Mouse (Mus musculus): Measurements from ENCODE around the gene Pskh1. TPM values are rescaled to one million over a fixed set of nuclear protein-coding genes. Genes with fewer than 3 reads are reported as not detected.
A peak's percentile ranks its signal among the peaks of the same experiment; 100 is the strongest.

The Pskh1 gene
- polyA plus RNA-seq (2015; fragmentation: Nextera tagmentation; extraction: Ambion mirVana), result 26.0 and 28.9 TPM in 2 replicates

DNA sequence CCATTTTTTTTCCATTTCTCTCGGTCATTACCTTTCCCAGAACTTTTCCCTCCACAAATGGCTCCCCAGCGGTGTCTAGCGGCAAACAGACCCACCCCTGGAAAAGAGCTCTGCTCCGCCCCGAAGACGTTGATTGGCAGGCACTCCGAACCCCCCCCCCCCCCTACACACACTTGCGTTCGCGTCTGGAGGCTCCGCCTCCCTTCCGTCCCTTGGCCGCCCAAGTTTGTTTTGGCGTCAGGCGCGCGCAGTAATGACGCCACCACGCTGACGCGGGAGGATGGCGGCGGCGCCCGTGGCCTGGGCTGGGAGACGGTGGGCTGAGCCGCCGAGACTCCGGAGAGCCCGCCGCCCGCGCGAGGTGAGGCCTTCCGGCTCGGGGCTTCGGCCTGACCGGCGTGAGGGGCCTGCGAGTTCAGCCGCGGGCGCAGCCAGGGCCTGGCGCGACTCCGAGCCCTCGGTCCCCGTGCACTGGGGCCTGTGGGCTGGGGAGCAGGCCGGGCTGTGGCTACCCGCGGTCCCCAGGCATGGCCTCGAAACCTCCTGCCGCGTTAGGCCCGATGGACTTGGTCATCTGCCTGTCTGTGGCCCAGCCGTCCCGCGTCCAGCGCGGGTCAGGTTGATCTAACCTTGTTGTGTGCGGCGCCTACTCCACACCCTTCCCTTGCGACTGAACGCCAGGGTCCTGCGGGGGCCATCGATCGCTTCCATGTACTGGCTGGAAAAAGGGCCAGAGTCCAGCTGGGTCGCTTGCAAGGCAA lies at the start of gene Pskh1:
Gene Pskh1, plus strand, starts transcription at position 262 of the 761 bp plus-strand sequence.
- no peaks in the 10 kb centered on the region for H3K9me3 ChIP-seq
- H3K4me2 ChIP-seq (replicated peaks), result peak within 1 kb of the TSS; percentile 68
- H3K27me3 ChIP-seq (replicated peaks), result no peaks in the 10 kb centered on the region
- no peaks in the 10 kb centered on the region for H3K36me3 ChIP-seq
- H3K4me3 ChIP-seq (replicated peaks), result peak within 1 kb of the TSS; percentile 95
- peak within 1 kb of the TSS; percentile 87 for H3K27ac ChIP-seq
- whole genome bisulfite sequencing, result under 1% methylated on average over 68 of the region's 68 CpGs
- peak; percentile 96 for ATAC-seq
- peak within 1 kb of the TSS; percentile 99 for H3K9ac ChIP-seq
- H3K4me1 ChIP-seq (replicated peaks), result 0 out of 2 replicates have a peak, but pooled peaks cover 7% of the 10 kb centered on the region

DNA sequence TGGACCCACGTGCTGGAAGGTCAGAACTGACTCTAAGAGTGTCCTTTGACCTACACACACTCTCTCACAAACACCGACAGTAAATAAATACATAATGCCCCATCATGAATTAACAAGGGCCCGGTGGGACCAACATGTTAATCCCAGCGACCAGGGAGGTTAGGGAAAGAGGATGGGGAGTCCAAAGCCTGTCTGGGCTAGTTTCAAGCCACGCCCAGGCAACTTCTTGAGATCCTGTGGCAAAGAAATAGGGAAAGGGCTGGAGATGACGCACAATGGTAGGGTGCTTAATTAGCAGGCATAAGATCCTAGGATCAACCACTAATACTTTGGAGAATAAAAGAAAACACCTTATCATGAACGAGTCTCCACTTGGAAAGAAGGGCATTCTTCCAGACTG lies 49.6 kb upstream of the Pskh1 start:
- peaks cover 25% of the 10 kb centered on the region for H3K36me3 ChIP-seq
- H3K9me3 ChIP-seq, result no peaks in the 10 kb centered on the region
- no peak for ATAC-seq
- H3K4me1 ChIP-seq (replicated peaks), result peaks cover 7% of the 10 kb centered on the region
- 79% methylated on average over 7 of the region's 7 CpGs for WGBS
- no peak overlapping the region for H3K9ac ChIP-seq
- H3K27ac ChIP-seq, result no peak overlapping the region
- peak overlapping the region; percentile 30 for H3K4me2 ChIP-seq (replicated peaks)
- H3K4me3 ChIP-seq (replicated peaks), result no peak overlapping the region
- no peaks in the 10 kb centered on the region for H3K27me3 ChIP-seq (replicated peaks)

DNA sequence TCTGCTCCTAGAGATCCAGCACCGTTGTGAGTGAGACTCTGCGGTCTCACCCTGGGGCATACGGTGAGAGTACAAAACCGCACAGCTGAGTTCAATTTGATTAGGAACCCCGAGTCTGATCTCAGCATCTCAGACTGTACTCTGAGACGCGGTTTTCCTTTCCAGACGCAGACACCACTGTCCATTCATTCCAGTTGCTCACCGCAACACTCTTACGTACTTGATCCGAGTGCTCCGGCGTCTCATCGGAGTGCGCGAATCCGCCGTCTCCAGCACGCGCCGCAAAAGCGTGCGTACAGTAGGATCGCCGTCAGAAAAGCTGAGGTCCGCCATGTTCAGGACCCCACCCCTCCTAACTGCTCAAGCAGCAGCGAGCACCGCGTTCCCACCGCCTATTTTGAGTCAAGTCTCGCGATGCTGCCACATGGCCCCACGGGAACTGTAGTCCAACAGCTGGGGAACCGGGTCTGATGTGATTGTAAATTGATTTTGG lies 48.5 kb upstream of the Pskh1 start:
- WGBS, result under 1% methylated on average over 34 of the region's 34 CpGs
- H3K27ac ChIP-seq, result peak overlapping the region; percentile 51; the same call in 1 of the 2 replicates

DNA sequence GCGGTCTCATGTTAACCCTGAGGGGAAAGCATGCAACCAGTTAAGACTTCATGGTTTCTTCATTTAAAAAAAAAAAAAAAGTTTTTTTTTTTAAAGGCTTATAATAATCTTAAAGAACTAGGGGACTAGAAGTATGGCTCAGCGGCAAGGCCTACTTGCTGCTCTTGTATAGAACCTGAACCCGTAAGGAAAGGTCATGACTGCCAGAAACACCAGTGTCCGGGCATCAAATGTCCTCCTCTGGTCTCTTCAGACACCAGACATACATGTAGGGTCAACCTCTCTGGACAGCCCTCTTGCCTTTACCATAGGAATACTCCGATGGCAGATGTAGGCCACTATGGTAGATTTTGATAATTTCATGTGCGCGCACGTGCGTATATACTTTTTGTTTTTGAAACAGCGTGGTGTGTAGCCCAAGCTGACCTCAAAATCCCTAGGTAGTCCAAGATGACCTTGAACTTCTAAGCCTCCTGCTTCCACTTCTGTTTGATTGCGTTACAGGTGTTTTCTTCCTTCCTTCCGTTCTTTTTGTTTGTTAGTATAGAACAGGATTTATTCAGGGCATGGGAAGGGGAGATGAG lies 48.0 kb upstream of the Pskh1 start:
- Histone ChIP-seq H3K4me3 (replicated peaks) (no peak overlapping the region), H3K9ac (no peak overlapping the region), H3K27ac (no peak overlapping the region), H3K9me3 (no peaks in the 10 kb centered on the region), H3K27me3 (replicated peaks) (no peaks in the 10 kb centered on the region), H3K4me1 (replicated peaks) (peaks cover 15% of the 10 kb centered on the region), H3K36me3 (peaks cover 11% of the 10 kb centered on the region), H3K4me2 (replicated peaks) (peak overlapping the region; percentile 67; the same call in 1 of the 2 replicates)
- 77% methylated on average over 12 of the region's 12 CpGs for WGBS
- ATAC-seq, result no peak

More for the DNA sequence above, 48.5 kb upstream of the Pskh1 start:
- Histone ChIP-seq H3K36me3 (peaks cover 16% of the 10 kb centered on the region), H3K4me2 (replicated peaks) (peak overlapping the region; percentile 67), H3K9ac (peak overlapping the region; percentile 64), H3K27me3 (replicated peaks) (no peaks in the 10 kb centered on the region), H3K9me3 (no peaks in the 10 kb centered on the region), H3K4me1 (replicated peaks) (peaks cover 11% of the 10 kb centered on the region), H3K4me3 (replicated peaks) (peak overlapping the region; percentile 68)
- peak; percentile 81 for ATAC-seq

DNA sequence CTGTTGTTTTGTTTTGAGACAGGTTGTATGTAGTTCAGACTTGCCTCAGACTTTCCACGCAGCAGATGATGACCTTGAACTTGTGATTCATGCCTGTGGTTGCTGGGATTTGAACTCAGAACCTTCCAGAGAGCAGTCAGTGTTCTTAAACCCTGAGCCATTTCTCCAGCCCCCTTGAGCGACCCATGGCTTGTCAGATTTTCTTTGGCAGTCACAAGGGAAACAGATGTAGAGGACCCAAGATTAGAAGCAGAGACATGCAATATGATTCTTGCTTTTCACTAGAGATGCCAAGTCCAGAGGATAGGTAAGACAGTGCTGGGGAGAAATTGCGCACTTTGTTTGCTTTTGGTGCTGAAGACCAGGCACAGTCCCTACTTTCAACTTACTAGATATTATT lies 47.1 kb upstream of the Pskh1 start, which contains the start of gene Cenpt:
Gene Cenpt, minus strand, starts transcription at position 101 of the 400 bp plus-strand sequence.
- H3K27me3 ChIP-seq (replicated peaks), result no peaks in the 10 kb centered on the region
- ATAC-seq, result no peak
- H3K36me3 ChIP-seq, result peaks cover 7% of the 10 kb centered on the region; the same call in 1 of the 2 replicates
- H3K9ac ChIP-seq, result no peak within 1 kb of the TSS
- WGBS, result 83% methylated on average over 3 of the region's 3 CpGs
- H3K27ac ChIP-seq, result no peak within 1 kb of the TSS
- H3K4me2 ChIP-seq (replicated peaks), result peak within 1 kb of the TSS; percentile 67; the same call in 1 of the 2 replicates
- H3K4me3 ChIP-seq (replicated peaks), result no peak within 1 kb of the TSS
- no peaks in the 10 kb centered on the region for H3K9me3 ChIP-seq
- peaks cover 21% of the 10 kb centered on the region for H3K4me1 ChIP-seq (replicated peaks)

DNA sequence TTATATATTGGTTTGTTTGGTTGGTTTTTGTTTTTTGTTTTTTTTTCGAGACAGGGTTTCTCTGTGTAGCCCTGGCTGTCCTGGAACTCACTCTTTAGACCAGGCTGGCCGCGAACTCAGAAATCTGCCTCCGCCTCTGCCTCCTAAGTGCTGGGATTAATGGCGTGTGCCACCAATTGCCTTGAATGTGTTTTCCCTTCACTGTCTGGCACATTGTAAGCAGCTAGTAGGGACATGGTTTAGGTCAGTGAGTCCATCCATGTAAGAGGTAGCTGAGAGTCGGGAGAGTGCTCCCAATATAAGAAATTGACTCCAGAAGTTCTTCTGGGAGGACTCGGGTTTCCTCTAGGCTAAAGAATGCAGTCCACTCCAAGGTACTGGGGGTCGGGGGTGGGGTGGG lies 45.9 kb upstream of the Pskh1 start:
- no peak overlapping the region for H3K27ac ChIP-seq
- H3K4me2 ChIP-seq (replicated peaks), result peak overlapping the region; percentile 91
- H3K36me3 ChIP-seq, result no peaks in the 10 kb centered on the region; the same call in 1 of the 2 replicates
- H3K4me3 ChIP-seq (replicated peaks), result peak overlapping the region; percentile 85
- H3K9me3 ChIP-seq, result no peaks in the 10 kb centered on the region
- H3K4me1 ChIP-seq (replicated peaks), result peaks cover 28% of the 10 kb centered on the region
- H3K27me3 ChIP-seq (replicated peaks), result no peaks in the 10 kb centered on the region
- no peak for ATAC-seq
- 25% methylated on average over 8 of the region's 8 CpGs for WGBS
- H3K9ac ChIP-seq, result peak overlapping the region; percentile 73; the same call in 1 of the 2 replicates

DNA sequence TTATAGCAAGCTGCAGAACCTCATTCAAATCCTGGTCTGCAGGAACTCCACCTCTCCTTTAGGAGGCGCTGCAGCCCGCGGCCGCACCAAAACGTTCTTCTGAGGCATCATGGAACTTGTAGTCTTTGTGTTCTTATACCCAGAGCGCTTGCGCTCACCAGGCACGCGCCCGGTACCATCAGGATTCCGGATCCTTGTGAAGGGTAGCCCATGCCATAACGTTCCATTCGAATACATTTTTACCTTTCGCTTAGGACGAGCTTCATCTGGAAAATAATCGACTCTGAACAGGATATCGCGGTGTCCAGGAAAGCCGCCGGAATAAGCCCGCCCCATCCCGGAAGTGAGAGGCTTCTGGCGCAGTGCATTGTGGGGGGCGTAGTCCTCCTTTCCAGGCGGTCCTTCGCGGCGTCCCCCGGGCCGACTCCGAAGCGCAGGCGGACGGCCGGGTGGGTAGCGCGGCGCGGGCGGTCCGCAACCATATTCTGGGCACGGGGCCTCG lies 45.5 kb upstream of the Pskh1 start, which contains the start of gene Thap11:
Gene Thap11, plus strand, starts transcription at position 418 of the 502 bp plus-strand sequence.
- Histone ChIP-seq H3K9me3 (no peaks in the 10 kb centered on the region), H3K36me3 (no peaks in the 10 kb centered on the region), H3K9ac (peak within 1 kb of the TSS; percentile 73), H3K4me1 (replicated peaks) (peaks cover 33% of the 10 kb centered on the region), H3K4me3 (replicated peaks) (peak within 1 kb of the TSS; percentile 85), H3K27me3 (replicated peaks) (no peaks in the 10 kb centered on the region), H3K4me2 (replicated peaks) (peak within 1 kb of the TSS; percentile 91), H3K27ac (peak within 1 kb of the TSS; percentile 89)
- peak; percentile 94 for ATAC-seq
- WGBS, result under 1% methylated on average over 43 of the region's 43 CpGs

DNA sequence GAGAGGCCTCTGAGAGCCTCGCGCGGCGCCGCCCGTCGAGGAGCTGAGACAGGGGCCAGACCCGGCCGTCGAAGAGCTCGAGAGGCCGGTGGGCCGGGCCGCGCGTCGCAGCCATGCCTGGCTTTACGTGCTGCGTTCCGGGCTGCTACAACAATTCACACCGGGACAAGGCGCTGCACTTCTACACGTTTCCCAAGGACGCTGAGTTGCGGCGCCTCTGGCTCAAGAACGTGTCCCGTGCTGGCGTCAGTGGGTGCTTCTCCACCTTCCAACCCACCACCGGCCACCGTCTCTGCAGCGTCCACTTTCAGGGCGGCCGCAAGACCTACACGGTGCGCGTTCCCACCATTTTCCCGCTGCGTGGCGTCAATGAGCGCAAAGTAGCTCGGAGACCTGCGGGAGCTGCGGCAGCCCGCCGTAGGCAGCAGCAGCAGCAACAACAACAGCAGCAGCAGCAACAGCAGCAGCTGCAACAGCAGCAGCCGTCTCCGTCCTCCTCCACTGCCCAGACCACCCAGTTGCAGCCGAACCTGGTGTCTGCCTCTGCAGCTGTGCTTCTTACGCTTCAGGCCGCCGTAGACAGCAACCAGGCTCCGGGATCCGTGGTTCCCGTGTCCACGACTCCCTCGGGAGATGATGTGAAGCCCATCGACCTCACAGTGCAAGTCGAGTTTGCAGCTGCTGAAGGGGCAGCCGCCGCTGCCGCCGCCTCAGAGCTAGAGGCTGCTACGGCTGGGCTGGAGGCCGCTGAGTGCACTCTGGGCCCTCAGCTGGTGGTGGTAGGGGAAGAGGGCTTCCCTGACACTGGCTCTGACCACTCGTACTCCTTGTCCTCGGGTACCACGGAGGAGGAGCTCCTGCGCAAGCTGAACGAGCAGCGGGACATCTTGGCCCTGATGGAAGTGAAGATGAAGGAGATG lies 44.7 kb upstream of the Pskh1 start:
- ATAC-seq, result peak; percentile 57
- WGBS, result under 1% methylated on average over 71 of the region's 71 CpGs

DNA sequence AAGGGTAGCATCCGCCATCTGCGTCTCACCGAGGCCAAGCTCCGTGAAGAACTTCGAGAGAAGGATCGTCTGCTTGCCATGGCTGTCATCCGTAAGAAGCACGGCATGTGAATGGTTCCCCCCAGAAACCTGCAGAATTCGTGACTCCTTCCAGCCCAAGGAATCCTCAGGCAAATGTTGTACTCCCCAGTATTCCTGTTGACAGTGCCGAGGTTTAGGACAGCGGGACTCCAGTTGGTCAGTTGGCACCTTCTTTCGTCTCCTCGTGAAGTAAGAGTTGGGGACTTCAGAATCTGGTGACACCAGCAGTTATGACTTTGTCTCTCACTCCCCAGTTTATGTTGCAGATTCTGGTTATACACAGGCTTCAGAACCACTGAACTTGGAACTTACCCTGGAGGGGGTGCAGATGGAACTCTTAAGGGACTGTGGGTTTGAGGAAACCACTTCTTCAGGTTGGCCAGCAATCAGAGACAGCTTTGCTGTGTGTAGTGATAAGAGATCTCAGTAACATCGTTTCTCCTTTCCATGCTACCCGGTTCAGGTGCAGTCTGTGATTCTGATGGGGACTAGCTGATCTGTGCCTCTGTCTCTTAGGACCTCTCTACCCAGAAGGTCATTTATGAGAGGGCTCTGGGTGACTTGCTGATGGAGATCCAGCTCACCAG lies 43.9 kb upstream of the Pskh1 start:
- Histone ChIP-seq H3K4me3 (replicated peaks) (peak overlapping the region; percentile 85), H3K4me1 (replicated peaks) (peaks cover 26% of the 10 kb centered on the region), H3K9me3 (no peaks in the 10 kb centered on the region), H3K27ac (peak overlapping the region; percentile 89), H3K9ac (peak overlapping the region; percentile 73), H3K36me3 (no peaks in the 10 kb centered on the region), H3K27me3 (replicated peaks) (no peaks in the 10 kb centered on the region), H3K4me2 (replicated peaks) (peak overlapping the region; percentile 91)
- WGBS, result 12% methylated on average over 15 of the region's 15 CpGs
- no peak for ATAC-seq

More for the DNA sequence above, 44.7 kb upstream of the Pskh1 start:
- Histone ChIP-seq H3K4me1 (replicated peaks) (peaks cover 29% of the 10 kb centered on the region), H3K4me2 (replicated peaks) (peak overlapping the region; percentile 91), H3K27ac (peak overlapping the region; percentile 89), H3K4me3 (replicated peaks) (peak overlapping the region; percentile 85), H3K27me3 (replicated peaks) (no peaks in the 10 kb centered on the region), H3K9ac (peak overlapping the region; percentile 73), H3K9me3 (no peaks in the 10 kb centered on the region), H3K36me3 (no peaks in the 10 kb centered on the region)

DNA sequence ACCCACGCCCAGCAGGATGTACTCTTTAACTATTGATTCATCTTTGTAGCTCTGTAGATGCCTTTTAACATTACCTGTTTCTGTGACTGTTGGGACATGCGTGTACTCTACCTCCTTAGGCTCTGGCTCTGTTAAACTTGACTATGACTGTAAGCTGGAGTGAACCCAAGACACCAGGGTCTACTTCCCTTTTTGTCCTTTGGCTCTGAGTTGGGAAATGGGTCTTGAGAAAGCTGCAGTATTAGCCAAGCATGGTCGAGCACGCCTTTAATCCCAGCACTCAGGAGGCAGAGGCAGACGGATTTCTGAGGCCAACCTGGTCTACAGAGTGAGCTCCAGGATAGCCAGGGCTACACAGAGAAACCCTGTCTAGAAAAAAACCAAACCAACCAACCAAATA lies 41.7 kb upstream of the Pskh1 start:
- no peak overlapping the region for H3K4me3 ChIP-seq (replicated peaks)
- no peak overlapping the region for H3K4me2 ChIP-seq (replicated peaks)
- H3K9me3 ChIP-seq, result no peaks in the 10 kb centered on the region
- ATAC-seq, result no peak
- H3K36me3 ChIP-seq, result no peaks in the 10 kb centered on the region
- 83% methylated on average over 5 of the region's 5 CpGs for WGBS
- peaks cover 35% of the 10 kb centered on the region for H3K4me1 ChIP-seq (replicated peaks)
- no peaks in the 10 kb centered on the region for H3K27me3 ChIP-seq (replicated peaks)
- H3K9ac ChIP-seq, result no peak overlapping the region
- H3K27ac ChIP-seq, result no peak overlapping the region

DNA sequence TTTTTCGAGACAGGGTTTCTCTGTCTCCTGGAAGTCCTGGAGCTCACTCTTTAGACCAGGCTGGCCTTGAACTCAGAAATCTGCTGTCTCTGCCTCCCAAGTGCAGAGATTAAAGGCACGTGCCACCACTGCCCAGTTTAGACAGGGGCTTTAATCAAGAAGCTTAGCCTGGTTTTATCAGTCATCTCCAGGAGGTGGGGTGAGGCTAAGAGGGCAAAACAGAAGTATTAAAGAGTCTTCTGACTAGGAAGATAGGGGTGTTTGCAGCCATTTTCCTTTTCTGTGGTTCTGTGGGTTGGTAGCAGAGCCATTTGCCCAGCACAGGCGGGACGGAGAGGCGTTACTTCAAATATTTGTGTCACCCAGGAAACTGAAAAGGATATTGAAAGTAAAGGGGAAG lies 40.9 kb upstream of the Pskh1 start:
- peak overlapping the region; percentile 48; the same call in 1 of the 2 replicates for H3K27ac ChIP-seq
- H3K9ac ChIP-seq, result no peak overlapping the region
- peaks cover 35% of the 10 kb centered on the region for H3K4me1 ChIP-seq (replicated peaks)
- H3K9me3 ChIP-seq, result no peaks in the 10 kb centered on the region
- no peaks in the 10 kb centered on the region for H3K36me3 ChIP-seq
- ATAC-seq, result no peak
- H3K4me2 ChIP-seq (replicated peaks), result peak overlapping the region; percentile 59; the same call in 1 of the 2 replicates
- H3K4me3 ChIP-seq (replicated peaks), result no peak overlapping the region
- WGBS, result 52% methylated on average over 5 of the region's 5 CpGs
- no peaks in the 10 kb centered on the region for H3K27me3 ChIP-seq (replicated peaks)
